Mouse (Mus musculus) hindbrain, postnatal 0 days (tissue): ENCODE results near the gene Gmpr. TPM values are rescaled to one million over a fixed set of nuclear protein-coding genes. Genes with fewer than 3 reads are reported as not detected.
A peak's percentile ranks its signal among the peaks of the same experiment; 100 is the strongest.

Experiments
- ATAC-seq: fragments of 200-750 bp; cut with Nextera tagmentation; 2 replicates; pipeline ENCODE4 v1.8.0; 2017; ENCODE audit warnings: mild to moderate bottlenecking, moderate TSS enrichment, moderate library complexity
- DNase-seq: peaks from one replicate; pipeline ENCODE4 v3.0.0-alpha.2; 2015; ENCODE audit warnings: low spot score
- H3K27ac ChIP-seq: fragments of 300-500 bp; sonication (generic); 2 replicates; pipeline ENCODE4 v1.5.1; 2014; ENCODE audit warnings: mild to moderate bottlenecking
- H3K27me3 ChIP-seq: fragments of 300-500 bp; sonication (generic); 2 replicates; pipeline ENCODE4 v1.6.1; 2014; ENCODE audit warnings: low read length, mixed read lengths; ENCODE audit not compliant: insufficient read depth
- H3K36me3 ChIP-seq: fragments of 300-500 bp; sonication (generic); 2 replicates; pipeline ENCODE4 v1.6.1; 2014; ENCODE audit warnings: low read length, mixed read lengths; ENCODE audit not compliant: insufficient read depth
- H3K4me1 ChIP-seq: fragments of 300-500 bp; sonication (generic); 2 replicates; pipeline ENCODE4 v1.6.1; 2014; ENCODE audit warnings: antibody characterized with exemption, low read length, mixed read lengths; ENCODE audit not compliant: insufficient read depth
- H3K4me2 ChIP-seq: fragments of 300-500 bp; sonication (generic); 2 replicates; pipeline ENCODE4 v1.6.1; 2014; ENCODE audit warnings: low read depth, mild to moderate bottlenecking, low read length, moderate library complexity, mixed read lengths
- H3K4me3 ChIP-seq: fragments of 300-500 bp; sonication (generic); 2 replicates; pipeline ENCODE4 v1.5.1; 2014; ENCODE audit warnings: low read length
- H3K9ac ChIP-seq: fragments of 300-500 bp; sonication (generic); replicated peaks from 2 replicates; pipeline ENCODE4 v1.6.1; 2014; ENCODE audit warnings: mild to moderate bottlenecking, low read length, moderate library complexity, mixed read lengths
- H3K9me3 ChIP-seq: fragments of 300-500 bp; sonication (generic); 2 replicates; pipeline ENCODE4 v1.6.1; 2016; ENCODE audit warnings: low read length, mixed read lengths
- CTCF ChIP-seq: IDR thresholded peaks from 2 replicates; pipeline ENCODE4 v1.5.1; 2016; ENCODE audit warnings: antibody characterized with exemption, control low read depth, low read depth
- WGBS: fragments of 180-500 bp; shearing (Covaris S2); extraction: QIAGEN DNeasy Blood & Tissue Kit; methylation state at CpG from one replicate; pipeline ENCODE4 v1.1.7; 2014; 5-methylcytosine and 5-hydroxymethylcytosine counted together
- polyA plus RNA-seq: library from polyadenylated mRNA; unstranded; fragments of >200 nt; fragmentation: Nextera tagmentation; extraction: Ambion mirVana; gene quantifications from 2 replicates; pipeline ENCODE4 v1.2.1, GENCODE M21; 2015
- total RNA-seq: library from RNA; depleted of rRNA; stranded (reverse); fragments of >200 nt; gene quantifications from 2 replicates; pipeline ENCODE4 v1.2.3, GENCODE M21; 2014

Gmpr gene
- total and polyA plus RNA-seq, 2 experiments from 2014 or later: 27.9 to 41.5 TPM

GRCm38 (mm10) chr13:45485602-45486001 is 21.6 kb upstream of the Gmpr start:
- TF ChIP-seq CTCF: no peak
- Histone ChIP-seq H3K4me1 (no peaks in the 10 kb centered on the region), H3K9me3 (no peaks in the 10 kb centered on the region), H3K9ac (no peak overlapping the region), H3K27ac (no peak overlapping the region), H3K4me3 (no peak overlapping the region), H3K4me2 (no peak overlapping the region), H3K27me3 (no peaks in the 10 kb centered on the region), H3K36me3 (no peaks in the 10 kb centered on the region)
- ATAC-seq (no peak), DNase-seq (no peak)
- 80% methylated on average over 4 of the region's 4 CpGs for WGBS

GRCm38 (mm10) chr13:45486598-45486997 is 20.6 kb upstream of the Gmpr start:
- Histone ChIP-seq H3K4me3 (no peak overlapping the region), H3K4me2 (no peak overlapping the region), H3K27ac (no peak overlapping the region), H3K4me1 (no peaks in the 10 kb centered on the region), H3K27me3 (no peaks in the 10 kb centered on the region), H3K9me3 (no peaks in the 10 kb centered on the region), H3K36me3 (no peaks in the 10 kb centered on the region), H3K9ac (no peak overlapping the region)
- ATAC-seq: no peak
- peak; percentile 62 for DNase-seq
- 58% methylated on average over 2 of the region's 2 CpGs for WGBS
- no peak for TF ChIP-seq CTCF

GRCm38 (mm10) chr13:45491991-45492732 is 15.1 kb upstream of the Gmpr start:
- H3K4me2 ChIP-seq: no peak overlapping the region
- no peak for ATAC-seq
- H3K9ac ChIP-seq: no peak overlapping the region
- H3K4me3 ChIP-seq: no peak overlapping the region
- H3K27ac ChIP-seq: no peak overlapping the region
- H3K36me3 ChIP-seq: no peaks in the 10 kb centered on the region
- H3K9me3 ChIP-seq: no peaks in the 10 kb centered on the region
- no peaks in the 10 kb centered on the region for H3K4me1 ChIP-seq
- no peaks in the 10 kb centered on the region for H3K27me3 ChIP-seq
- no peak for DNase-seq
- WGBS: 88% methylated on average over 8 of the region's 8 CpGs
- peak; percentile 21; the same call in 1 of the 2 replicates for TF ChIP-seq CTCF

- no peak for TF ChIP-seq CTCF
- no peak for ATAC-seq
- DNase-seq: peak; percentile 33
- Histone ChIP-seq H3K27ac (no peak overlapping the region), H3K27me3 (no peaks in the 10 kb centered on the region), H3K36me3 (no peaks in the 10 kb centered on the region), H3K4me1 (no peaks in the 10 kb centered on the region), H3K9ac (no peak overlapping the region), H3K4me2 (peak overlapping the region; percentile 43), H3K4me3 (peak overlapping the region; percentile 9; the same call in 1 of the 2 replicates), H3K9me3 (no peaks in the 10 kb centered on the region)
- 40% methylated on average over 10 of the region's 10 CpGs for WGBS
Measured at GRCm38 (mm10) chr13:45493846-45494245, 13.4 kb upstream of the Gmpr start.

DNA sequence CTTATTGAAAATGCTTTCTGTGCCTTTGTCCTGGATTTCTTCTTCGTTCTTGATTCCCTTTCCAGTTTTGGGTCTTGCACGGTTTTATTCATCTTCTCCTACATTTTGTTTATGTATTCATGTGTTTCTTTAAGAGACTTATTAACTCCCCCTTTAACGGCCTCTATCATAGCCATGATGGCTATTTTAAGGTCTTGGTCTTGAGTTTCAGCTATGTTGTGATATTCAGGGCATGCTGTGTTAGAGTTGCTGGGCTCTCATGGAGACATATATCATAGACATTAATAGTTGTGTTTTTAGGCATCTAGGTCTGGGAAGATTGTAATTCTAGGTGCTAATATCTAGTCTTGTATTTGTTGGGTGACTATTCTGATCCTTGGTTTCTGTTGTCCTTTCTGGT is 8.6 kb upstream of the Gmpr start:
- no peak overlapping the region for H3K27ac ChIP-seq
- H3K4me2 ChIP-seq: no peak overlapping the region
- WGBS: 82% methylated on average over 3 of the region's 3 CpGs
- no peak for ATAC-seq
- no peaks in the 10 kb centered on the region for H3K4me1 ChIP-seq
- no peak overlapping the region for H3K9ac ChIP-seq
- no peaks in the 10 kb centered on the region for H3K9me3 ChIP-seq
- no peaks in the 10 kb centered on the region for H3K27me3 ChIP-seq
- no peak for TF ChIP-seq CTCF
- DNase-seq: no peak
- no peak overlapping the region for H3K4me3 ChIP-seq
- H3K36me3 ChIP-seq: no peaks in the 10 kb centered on the region

DNA sequence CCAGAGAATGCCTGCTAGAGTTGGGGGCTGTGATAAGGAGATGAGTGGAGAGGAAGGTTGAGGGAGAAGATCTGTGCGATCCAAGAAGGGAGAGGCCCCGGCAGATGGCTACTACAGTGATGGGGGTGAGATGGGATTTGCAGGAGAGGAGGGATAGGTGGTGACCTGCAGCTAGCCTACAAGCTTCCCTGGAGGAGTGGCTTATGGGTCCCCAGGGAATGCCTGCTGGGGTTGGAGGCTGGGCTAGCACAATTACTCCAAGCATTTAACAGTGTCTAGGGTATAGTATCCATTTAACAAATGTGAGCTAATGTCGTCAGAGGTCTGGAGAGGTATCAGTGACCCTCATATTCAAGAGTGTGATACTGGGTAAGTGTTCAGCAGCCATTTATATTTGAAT is 7.9 kb upstream of the Gmpr start:
- WGBS: 96% methylated on average over 3 of the region's 3 CpGs
- H3K9ac ChIP-seq: no peak overlapping the region
- no peak overlapping the region for H3K27ac ChIP-seq
- no peaks in the 10 kb centered on the region for H3K27me3 ChIP-seq
- no peaks in the 10 kb centered on the region for H3K36me3 ChIP-seq
- H3K9me3 ChIP-seq: no peaks in the 10 kb centered on the region
- no peak for DNase-seq
- ATAC-seq: no peak
- H3K4me1 ChIP-seq: no peaks in the 10 kb centered on the region
- TF ChIP-seq CTCF: no peak
- H3K4me2 ChIP-seq: no peak overlapping the region
- H3K4me3 ChIP-seq: no peak overlapping the region

GRCm38 (mm10) chr13:45499906-45500305 is 7.3 kb upstream of the Gmpr start:
- no peak for DNase-seq
- Histone ChIP-seq H3K9me3 (no peaks in the 10 kb centered on the region), H3K4me2 (no peak overlapping the region), H3K4me1 (no peaks in the 10 kb centered on the region), H3K27ac (no peak overlapping the region), H3K9ac (no peak overlapping the region), H3K27me3 (no peaks in the 10 kb centered on the region), H3K4me3 (no peak overlapping the region), H3K36me3 (no peaks in the 10 kb centered on the region)
- no peak for TF ChIP-seq CTCF
- 83% methylated on average over 3 of the region's 3 CpGs for WGBS
- no peak for ATAC-seq
